In genomic region chr9:124108356-124109127, GRCm38 (mm10) we compare ENCODE assay signal across 2 mouse cellular contexts.
TF ChIP-seq lines count a peak whose summit lies in the region.

No protein-coding gene starts in this region.

TF ChIP-seq in CH12.LX, 34 proteins besides CTCF, POLR2A, EP300 and RAD21:
- TF ChIP-seq JUN (IDR thresholded peaks at IDR 0.05; ENCODE audit: insufficient read depth, low read depth, low read length) (no peak), USF2 (conservative IDR thresholded peaks at IDR 0.05; ENCODE audit: low read depth, low read length) (no peak), GABPA (IDR thresholded peaks at IDR 0.05; ENCODE audit: insufficient replicate concordance, low read depth, low read length) (no peak), USF1 (IDR thresholded peaks at IDR 0.05; ENCODE audit: low read depth, low read length) (no peak), TCF12 (IDR thresholded peaks at IDR 0.05; ENCODE audit: low read depth, low read length) (no peak)

TF ChIP-seq in myocyte, 11 proteins besides CTCF, POLR2A, EP300 and RAD21:
- no peak for TF ChIP-seq TCF3 (IDR thresholded peaks at IDR 0.05; ENCODE audit: insufficient read length, low read depth)
- TF ChIP-seq USF1 (IDR thresholded peaks at IDR 0.05; ENCODE audit: low read depth) = no peak
- no peak for TF ChIP-seq CEBPB (IDR thresholded peaks at IDR 0.05; ENCODE audit: insufficient read depth, poor library complexity, severe bottlenecking)
- TF ChIP-seq SRF (IDR thresholded peaks at IDR 0.05; ENCODE audit: control insufficient read depth, insufficient read length, low read depth) = no peak
- no peak for TF ChIP-seq MYOD1 (IDR thresholded peaks at IDR 0.05; ENCODE audit: control insufficient read depth in 1 of 3, insufficient read length in 2 of 3, low read depth in 2 of 3)
- TF ChIP-seq REST (IDR thresholded peaks at IDR 0.05; ENCODE audit: insufficient read depth, insufficient read length) = no peak
- TF ChIP-seq MYOG (IDR thresholded peaks at IDR 0.05; ENCODE audit: control insufficient read depth in 1 of 3, insufficient read depth in 1 of 3, insufficient read length in 2 of 3, low read depth in 2 of 3) = no peak
